Mouse (Mus musculus): ENCODE results near the gene Prpf38b.
A peak's percentile ranks its signal among the peaks of the same experiment; 100 is the strongest.
"Not testable (repeated sequence)": the region's sequence is repeated elsewhere in the genome, so short reads cannot be mapped to it uniquely, and the experiment has no call there.

Gene Prpf38b

DNA sequence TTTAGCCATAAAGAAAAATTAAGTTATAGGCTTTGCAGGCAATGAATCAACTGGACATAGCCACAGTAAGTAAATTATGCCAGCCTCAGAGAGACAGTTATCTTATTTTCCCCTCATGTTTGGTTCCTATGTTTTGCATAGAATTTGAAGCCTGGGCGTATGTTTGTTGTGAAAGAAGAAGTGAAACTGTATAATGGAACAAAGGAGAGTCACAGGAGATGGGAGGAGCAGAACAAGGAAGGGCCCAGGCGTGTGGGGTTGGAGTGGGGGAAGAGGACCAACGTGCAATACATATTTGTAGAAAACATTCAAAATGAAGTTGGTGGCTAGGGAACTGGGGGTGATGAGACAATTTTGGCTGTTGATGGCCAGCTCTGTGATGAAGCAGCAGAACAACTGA, 11.4 kb downstream of the Prpf38b start:
- no peak for DNase-seq

DNA sequence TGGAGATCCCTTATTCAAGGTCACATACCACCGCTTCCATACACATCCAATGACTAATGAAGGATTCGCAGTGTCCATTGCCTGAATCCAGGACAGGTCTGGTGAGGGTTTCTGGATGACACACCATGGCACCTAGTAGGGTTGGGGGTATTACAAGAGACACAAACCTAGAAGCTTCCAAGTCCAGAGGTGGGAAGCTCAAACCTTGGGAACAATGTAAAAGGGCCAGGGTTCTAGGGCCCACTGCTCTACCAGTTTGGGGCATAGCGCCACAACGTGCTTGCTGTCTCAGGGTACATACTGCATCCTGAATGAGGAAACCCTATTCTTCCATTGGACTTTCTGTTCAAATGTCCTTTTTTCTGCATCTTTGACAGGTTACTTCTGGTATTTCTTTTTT, 12.9 kb downstream of the Prpf38b start:
- no peak for DNase-seq

DNA sequence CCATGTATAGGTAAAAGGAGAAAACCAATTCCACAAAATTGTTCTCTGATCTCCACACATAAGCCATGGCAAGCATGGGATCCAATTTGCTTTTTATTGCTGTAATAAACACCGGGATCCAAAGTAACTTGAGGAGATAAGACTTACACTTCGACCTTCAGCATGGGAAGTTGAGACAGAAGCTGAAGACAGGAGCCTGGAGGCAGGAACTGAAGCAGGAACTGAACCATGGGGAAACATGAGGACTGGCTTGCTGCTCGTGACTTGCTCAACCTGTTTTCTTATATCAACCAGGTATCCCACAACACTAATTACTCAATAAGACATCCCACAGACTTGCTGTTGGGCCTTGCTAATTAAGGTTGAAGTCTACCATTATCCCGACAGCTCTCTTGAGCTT, 18.6 kb downstream of the Prpf38b start:
- DNase-seq, result no peak

DNA sequence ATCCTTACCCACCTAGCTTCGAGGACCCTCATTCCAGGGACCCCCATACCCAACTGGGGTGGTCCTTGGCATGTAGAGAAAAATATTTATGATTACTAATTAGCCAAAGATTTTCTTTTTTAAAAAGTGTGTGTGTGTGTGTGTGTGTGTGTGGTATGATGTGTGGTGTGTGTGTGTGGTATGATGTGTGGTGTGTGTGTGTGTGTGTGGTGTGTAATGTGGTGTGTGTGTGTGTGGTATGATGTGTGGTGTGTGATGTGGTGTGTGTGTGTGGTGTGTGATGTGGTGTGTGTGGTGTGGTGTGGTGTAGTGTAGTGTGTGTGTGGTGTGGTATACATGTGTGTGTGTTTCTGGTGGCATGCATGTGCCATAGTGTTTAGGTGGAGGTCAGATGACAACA, 19.4 kb downstream of the Prpf38b start:
- DNase-seq, result no peak

DNA sequence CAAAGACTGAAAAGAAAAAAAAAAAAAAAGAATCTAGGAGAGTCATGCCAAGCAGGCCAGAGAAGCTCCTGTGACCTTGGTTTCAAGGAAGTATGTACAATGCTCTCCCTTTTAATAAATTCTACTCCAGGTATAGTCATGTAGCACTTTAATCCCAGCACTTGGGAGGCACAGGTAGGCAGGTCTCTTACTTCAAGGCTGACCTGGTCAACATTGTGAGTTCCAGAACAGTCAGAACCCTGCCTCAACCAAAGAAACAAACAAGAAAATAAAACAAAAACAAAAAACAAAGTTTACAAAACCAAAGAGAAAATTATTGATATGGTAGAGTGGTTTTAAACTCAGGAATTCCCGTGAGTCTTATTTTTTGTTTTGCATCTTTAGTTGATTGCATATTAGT, 21.6 kb downstream of the Prpf38b start, which contains the start of gene Fndc7:
Gene Fndc7, minus strand, starts transcription at position 101 of the 400 bp plus-strand sequence.
- no peak for DNase-seq

DNA sequence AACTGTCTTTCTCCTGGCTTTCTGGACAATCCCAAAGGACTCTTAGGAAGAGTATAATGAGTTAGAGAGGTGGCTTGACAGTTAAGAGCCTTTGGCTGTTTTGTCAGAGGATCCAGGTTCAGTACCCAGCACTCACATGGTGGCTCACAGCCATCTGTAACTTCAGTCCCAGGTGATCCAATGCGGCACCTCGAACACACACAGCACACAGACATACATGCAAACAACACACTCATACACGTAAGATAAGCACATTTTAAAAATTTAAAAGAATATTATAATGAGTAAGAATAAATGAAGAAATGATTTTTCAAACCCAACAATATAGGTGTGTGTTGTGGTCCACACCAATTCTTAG, 23.9 kb downstream of the Prpf38b start:
- DNase-seq, result no peak

DNA sequence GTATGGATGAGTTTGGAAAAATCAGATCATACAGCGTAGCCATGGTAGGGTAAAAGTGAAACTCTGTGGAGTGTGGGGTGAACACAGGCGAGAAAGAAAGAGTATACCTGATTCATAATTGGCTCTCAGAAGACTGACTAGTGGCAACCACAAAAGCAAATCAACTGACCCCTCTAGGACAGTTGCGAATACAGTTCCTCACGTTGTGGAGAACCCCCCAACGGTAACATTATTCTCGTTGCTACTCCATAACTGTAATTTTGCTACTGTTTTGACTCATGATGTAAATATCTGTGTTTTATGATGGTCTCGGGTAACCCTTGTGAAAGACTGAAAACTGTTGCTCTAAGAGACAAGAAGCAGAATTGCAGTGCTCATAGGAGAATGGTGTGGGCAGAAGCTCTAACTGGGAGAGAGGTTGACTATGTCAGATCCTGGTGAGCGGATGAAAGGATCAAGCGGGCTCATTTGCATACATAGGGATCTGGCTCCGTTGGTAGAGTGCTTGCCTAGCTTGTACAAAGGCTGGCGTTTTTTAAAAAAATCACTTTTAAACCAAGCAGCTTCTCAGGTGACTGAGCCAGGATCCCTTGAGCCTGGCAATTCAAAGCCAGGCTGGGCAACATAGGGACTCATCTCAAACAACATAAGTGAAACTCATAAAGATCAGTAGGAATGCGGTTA, 24.5 kb downstream of the Prpf38b start:
- DNase-seq, result no peak

DNA sequence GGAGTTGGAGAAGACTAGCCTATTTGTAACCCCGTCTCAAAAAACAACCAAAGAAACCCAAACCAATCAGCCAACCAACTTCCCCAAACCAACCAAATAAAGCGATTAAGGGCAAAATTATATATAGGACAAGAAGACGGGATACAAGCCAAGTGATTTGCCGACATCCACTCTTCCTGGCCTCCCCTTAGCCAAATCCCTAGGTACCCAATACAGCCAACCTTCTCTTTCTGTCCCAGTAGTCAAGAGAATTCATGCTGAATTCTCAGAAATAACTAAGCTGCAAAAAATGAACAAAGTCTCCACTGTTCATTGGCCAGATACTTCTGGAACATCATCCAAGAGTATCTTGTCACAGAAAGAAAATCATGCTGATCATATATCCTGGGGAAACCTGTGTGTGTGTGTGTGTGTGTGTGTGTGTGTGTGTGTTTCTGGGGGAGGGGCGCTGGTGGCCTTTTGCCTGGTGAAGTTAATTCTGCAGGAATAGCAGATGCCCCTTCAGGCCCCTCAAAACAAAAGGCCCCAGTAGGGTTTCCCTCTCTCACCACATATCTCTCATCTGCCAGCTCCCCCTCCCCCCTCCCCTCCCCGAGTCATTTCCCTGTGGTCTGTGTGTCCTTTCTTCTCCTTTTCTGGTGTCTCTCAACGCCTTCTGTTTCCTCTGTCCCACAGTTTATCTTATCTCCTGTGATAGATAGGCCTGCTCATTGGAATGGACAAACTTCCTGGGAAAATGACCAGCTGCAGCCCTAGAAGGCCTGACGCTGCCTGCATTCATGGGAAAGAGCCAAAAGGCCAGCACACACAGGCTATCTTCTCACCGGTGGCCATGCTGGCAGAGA, 25.6 kb downstream of the Prpf38b start:
- no peak for DNase-seq

DNA sequence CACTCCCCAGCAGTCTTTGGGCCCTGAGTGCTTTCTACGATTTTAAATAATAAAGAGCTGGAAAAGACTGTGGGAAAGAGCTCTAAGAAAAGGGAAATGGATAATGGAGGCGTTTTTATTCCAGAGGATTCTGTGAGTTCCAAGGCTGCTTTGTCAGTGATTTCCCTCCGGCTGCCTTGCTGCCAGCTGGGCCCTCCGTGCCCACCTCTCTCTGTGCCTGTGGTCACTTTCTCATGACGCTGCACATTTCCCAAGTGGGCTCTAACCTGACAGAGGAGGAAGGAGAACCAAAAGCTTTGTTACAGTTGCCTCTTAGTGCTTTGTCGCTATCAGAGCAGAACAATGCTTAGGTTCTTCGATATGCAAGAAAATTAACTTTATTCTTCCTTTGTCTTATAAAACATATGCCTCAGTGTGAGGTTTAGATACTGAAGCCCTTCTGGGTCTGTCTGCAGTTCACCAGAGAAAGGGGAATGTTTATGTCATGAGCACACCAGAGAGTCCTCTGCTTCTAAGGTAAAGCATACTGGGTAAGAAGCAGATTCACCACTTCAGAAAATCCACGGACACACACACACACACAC, 26.7 kb downstream of the Prpf38b start:
- DNase-seq, result no peak

DNA sequence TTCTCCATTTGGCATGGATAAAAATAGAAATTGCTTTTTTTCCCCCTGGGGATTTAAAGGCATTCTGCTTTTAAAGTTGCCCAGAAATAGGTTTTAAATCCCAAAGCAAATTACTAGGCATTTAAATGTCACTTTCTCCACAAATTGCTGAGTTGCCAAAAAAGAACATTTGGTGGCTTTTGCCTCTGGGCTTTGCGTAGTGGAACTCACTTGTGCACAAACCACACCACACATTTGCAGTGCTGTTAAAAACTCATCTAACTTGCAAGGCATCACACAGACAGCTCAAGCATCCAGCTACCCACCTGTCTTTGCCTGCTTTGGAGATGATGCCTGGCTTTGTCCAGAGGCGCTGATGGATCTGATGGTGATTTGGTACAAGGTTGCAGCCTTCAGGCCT, 28.5 kb downstream of the Prpf38b start:
- DNase-seq, result no peak

DNA sequence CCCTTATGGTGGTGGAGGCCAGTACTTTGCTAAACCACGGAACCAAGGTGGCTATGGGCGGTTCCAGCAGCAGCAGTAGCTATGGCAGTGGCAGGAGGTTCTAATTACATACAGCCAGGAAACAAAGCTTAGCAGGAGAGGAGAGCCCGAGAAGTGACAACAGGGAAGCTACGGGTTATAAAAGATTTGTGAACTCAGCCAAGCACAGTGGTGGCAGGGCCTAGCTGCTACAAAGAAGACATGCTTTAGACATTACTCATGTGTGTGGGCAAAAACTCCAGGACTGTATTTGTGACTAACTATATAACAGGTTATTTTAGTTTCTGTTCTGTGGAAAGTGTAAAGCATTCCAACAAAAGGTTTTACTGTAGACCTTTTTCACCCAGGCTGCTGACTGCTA, 29.7 kb downstream of the Prpf38b start:
- DNase-seq, result not testable (repeated sequence)

DNA sequence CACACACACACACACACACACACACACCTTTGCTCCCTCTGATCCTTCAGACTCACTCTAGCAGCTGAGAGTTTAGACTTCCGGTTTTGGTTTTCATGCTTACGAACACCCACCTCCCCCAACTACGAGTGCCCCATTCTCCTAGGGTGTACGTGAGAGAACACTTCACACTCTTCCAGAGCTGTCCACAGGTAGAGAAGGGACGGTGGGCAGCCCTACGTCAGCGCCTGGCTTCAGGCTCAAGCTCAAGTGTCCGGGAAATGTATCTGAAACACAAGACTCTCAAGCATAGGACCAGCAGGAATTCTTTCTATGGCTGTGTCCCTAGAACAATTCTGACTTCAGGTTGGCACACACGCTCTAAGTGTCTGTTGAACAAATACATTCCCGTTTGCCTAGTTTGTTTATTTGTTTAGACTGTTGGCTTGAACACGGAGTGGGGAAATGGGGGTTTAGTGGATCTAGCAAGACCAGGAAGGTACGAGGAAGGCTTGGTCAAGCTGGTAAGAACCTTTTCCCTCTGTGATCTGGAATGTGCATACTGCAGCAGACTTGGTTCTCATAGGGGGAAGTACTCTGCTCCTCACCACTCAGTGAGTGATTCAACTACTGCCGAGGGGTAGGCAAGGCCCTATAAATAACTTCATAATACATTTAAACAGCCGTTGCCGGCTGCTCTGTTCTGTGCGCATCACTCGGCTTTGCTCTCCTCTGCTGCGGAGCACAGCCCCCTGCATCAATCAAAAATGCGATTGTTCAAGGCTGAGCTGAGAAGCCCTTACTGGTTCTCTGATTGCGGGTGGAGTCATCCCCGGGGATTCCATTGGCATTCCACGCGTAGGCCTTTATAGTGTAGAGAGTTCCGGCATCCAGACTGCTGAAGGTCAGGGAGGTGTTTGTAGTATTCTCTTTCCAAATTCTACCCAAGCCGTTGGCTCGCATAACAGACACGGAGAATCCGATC, 30.7 kb downstream of the Prpf38b start:
- peak; percentile 47 for DNase-seq

DNA sequence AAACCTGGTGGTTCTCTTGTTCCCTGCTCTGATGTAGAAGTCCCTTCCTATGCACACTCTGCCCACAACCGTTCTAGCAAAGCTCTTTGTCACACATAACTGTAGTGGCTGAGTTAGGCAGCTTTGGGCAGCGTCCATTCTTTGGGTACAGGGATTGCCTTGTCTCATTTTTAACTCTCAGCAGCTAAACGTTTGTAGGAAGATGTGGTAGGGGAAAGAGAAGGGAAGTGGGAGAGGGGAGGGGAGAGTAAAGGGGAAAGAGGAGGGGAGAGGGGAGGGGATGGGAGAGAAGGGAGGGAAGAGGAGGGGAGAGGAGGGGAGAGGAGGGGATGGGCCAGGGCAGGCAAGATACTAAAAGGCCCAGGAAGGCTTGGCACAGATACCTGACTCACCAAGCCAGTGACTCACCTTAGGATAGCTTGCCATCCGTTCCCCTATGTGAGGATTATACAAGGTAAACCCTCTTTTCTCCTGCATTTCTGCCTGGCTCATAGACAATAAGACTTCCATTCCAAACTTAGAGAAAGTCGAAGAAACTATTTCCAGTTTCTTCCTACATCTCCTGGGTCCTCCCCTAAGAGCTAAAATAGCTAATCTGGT, 31.6 kb downstream of the Prpf38b start:
- no peak for DNase-seq

DNA sequence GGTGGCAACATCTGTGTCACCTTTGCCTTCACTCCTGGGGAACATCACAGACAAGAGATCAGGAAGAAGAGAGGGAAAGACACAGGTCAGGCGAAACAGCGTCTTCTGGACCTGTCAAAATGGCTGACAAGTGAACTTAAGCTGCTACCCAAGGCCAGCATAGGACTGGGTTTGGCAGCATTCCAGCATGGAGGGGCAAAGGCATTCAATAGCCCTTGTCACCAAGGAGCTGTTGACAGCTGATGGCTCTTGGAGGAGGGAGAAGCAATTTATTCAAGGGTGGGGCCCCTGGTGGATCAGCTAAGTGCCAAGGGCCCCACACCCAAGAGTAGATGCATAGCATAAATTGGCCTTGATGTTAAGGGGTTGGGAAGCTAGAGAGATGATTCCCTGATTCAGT, 32.4 kb downstream of the Prpf38b start:
- no peak for DNase-seq

DNA sequence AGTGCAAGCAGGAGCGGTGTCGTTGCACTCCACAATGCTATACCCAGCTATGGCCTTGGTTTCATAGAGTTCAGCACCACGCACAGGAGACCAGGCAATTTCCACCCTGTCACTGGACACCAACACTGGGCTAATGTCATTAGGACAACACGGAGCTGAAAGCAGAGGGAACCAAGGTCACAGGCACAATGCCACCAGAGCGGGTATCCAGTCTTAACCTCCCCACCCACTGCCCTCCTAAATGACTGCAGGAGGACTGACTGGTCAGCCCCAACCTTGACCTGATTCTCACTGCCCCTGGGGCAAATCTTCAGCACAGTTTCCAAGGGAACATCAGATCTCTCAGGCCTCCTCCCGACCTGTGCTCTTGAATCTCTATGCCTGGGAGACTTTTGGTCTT, 40.9 kb downstream of the Prpf38b start:
- DNase-seq, result no peak

DNA sequence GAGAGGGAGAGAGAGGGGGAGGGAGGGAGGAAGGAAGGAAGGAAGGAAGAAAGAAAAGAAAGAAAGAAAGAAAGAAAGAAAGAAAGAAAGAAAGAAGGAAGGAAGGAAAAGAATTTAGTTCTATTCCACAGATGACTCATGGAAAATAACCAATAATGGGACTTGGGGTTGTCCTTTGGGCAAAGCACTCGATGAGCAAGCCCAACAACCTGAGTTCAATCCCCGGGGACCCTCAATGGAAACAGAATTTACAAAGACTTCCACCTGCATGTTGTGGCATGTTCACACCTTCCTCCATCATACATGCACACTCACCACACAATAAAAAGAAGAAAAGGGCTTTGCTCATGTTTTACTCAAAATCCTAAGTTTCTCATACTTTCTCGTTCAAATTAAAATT, 44.1 kb downstream of the Prpf38b start:
- DNase-seq, result no peak

DNA sequence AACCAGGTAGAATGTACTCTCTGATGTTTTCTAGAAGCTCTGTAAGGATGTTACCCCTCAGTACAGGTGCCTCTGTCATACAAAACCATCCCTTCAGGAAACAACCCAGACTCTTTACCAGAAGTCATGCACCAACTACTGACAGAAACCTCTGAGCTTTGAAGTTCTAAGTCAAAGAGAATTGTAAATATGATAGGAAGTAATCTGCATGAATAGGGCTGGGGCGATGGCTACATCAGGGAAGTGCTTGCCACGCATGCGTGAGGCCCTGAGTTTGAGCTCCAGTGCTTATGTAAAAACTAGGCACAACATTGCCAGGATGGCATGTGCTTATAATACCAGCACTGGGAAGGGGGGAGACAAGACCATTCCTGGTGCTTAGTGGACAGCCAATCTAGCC, 45.9 kb downstream of the Prpf38b start:
- DNase-seq, result no peak

DNA sequence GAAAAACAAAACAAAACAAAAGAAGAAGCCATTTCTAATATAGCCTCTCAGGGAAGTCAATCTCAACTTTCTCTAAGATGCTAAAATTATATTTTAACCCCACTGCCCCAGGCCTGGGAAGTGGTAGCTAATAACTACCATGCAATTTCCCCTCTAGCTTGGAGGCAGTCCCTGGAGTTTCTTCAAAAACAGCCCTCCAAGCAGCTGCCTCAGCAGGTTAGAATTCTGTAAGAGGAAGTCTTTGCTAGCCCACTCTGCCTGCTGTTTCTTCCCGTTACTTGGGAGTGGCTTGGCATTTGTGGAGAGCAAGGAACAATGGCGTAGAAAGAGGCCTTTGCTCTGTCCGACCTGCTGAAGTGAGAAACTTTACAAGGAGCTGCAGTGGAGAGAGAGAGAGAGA, 46.4 kb downstream of the Prpf38b start:
- DNase-seq, result no peak

DNA sequence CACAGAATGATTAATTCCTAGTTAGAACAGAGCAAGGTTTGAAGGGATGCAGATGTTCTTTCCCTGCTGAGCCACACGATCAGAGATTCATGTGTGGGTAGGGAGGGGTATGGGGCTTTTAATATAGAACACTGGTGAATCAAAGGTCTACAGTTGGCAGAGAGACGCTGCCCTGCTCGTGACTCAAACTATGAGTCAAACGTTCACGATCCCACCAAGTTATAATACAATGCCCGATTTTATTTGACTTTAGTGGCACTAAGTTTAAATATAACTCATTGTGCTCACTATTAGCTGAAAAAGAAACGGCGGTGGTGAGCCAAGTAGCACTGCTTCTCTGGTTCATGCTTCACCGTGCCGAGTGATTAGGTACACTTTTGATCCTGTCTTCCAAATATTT, 48.4 kb downstream of the Prpf38b start:
- DNase-seq, result no peak

DNA sequence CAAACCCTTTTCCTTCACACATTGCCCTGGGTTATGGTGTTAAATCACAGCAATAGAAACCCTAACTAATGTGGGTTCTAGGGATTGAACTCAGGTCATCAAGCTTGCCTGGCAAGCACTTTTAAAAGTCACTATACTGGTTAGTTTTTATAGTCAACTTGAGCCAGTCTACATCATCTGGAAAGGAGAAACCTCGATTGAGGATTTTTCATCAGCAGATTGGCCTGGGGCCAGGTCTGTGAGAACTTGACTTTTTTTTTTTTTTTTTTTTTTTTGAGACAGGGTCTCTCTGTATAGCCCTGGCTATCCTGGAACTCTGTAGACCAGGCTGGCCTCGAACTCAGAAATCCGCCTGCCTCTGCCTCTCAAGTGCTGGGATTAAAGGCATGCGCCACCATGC, 49.2 kb downstream of the Prpf38b start:
- DNase-seq, result peak; percentile 9

DNA sequence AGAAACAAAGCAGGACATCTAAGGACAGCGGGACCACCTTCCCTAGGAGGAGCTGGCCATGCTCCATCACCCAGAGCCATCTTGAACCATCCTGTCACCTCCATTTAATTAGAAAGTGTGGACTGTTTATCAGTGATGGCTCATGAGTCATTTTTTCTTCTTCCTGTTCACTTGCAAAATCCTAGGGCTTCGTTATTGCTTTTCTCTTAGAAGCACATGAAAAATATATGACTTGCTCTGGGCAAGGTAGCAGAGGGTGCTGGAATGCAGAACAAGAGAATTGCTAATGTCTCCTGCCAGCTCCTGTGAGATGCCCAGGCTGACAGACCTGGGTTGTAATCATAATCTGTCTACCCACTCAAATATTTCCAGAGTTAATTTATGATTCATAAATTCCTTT, 50.7 kb downstream of the Prpf38b start:
- DNase-seq, result no peak

DNA sequence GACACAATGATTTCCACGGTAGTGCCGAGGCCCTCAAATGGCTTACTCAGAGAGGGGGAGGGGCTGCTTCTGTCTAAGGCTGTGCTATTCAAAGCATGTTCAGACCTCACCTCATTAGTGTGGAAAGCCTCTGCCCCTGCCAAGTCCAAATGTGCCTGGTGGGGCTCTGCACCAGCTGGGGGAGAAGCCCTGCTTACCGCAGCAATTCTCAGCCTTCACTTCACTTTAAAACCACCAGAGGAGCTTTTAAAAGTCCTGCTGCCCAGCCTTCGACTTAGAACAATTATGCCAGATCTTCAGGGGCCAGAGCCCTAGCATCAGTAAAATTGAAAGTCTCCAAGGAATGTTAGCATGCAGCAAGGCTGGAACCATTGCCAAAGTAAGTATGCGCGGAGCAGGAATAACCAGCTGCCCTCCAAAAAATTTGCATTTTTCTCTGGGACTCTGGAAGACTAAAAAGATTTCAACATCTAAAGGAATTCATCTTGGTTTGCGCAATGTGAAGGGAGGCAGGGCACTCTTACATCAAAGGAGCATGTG, 53.2 kb downstream of the Prpf38b start:
- DNase-seq, result peak; percentile 52
